Mouse (Mus musculus) forebrain, postnatal 0 days (tissue): ENCODE results near the gene Lpgat1. TPM values are rescaled to one million over a fixed set of nuclear protein-coding genes. Genes with fewer than 3 reads are reported as not detected.

Source experiments
- ATAC-seq: fragments of 200-750 bp; cut with Nextera tagmentation; 2 replicates; pipeline ENCODE4 v1.8.0; 2017; ENCODE audit warnings: mild to moderate bottlenecking, moderate library complexity
- DNase-seq: peaks from one replicate; pipeline ENCODE4 v3.0.0-alpha.2; 2015
- H3K27ac ChIP-seq: fragments of 300-500 bp; sonication (generic); 2 replicates; pipeline ENCODE4 v1.5.1; 2014; ENCODE audit warnings: low read depth, mild to moderate bottlenecking, antibody characterized with exemption, low read length, moderate library complexity, mixed read lengths
- H3K27me3 ChIP-seq: fragments of 300-500 bp; sonication (generic); 2 replicates; pipeline ENCODE4 v1.6.1; 2014; ENCODE audit warnings: mild to moderate bottlenecking, low read length, mixed read lengths; ENCODE audit not compliant: insufficient read depth
- H3K36me3 ChIP-seq: fragments of 300-500 bp; sonication (generic); 2 replicates; pipeline ENCODE4 v1.6.1; 2014; ENCODE audit warnings: mild to moderate bottlenecking, moderate library complexity; ENCODE audit not compliant: insufficient read depth
- H3K4me1 ChIP-seq: fragments of 300-500 bp; sonication (generic); 2 replicates; pipeline ENCODE4 v1.6.1; 2014; ENCODE audit warnings: antibody characterized with exemption; ENCODE audit not compliant: insufficient read depth
- H3K4me2 ChIP-seq: fragments of 300-500 bp; sonication (generic); 2 replicates; pipeline ENCODE4 v1.6.1; 2014; ENCODE audit warnings: low read depth, mild to moderate bottlenecking, moderate library complexity
- H3K4me3 ChIP-seq: fragments of 300-500 bp; sonication (generic); 2 replicates; pipeline ENCODE4 v1.5.1; 2014; ENCODE audit warnings: low read depth, low read length, mixed read lengths
- H3K9ac ChIP-seq: fragments of 300-500 bp; sonication (generic); 2 replicates; pipeline ENCODE4 v1.6.1; 2014; ENCODE audit warnings: mild to moderate bottlenecking
- H3K9me3 ChIP-seq: fragments of 300-500 bp; sonication (generic); 2 replicates; pipeline ENCODE4 v1.6.1; 2016; ENCODE audit warnings: low read length
- CTCF ChIP-seq: sonication (generic); IDR thresholded peaks from 2 replicates; pipeline ENCODE4 v1.5.1; 2016; ENCODE audit warnings: antibody characterized with exemption, control low read depth, low read depth
- WGBS: fragments of 180-500 bp; shearing (Covaris S2); extraction: QIAGEN DNeasy Blood & Tissue Kit; methylation state at CpG from one replicate; pipeline ENCODE4 v1.1.7; 2014; 5-methylcytosine and 5-hydroxymethylcytosine counted together
- polyA plus RNA-seq: library from polyadenylated mRNA; unstranded; fragments of >200 nt; fragmentation: Nextera tagmentation; extraction: Ambion mirVana; gene quantifications from 2 replicates; pipeline ENCODE4 v1.2.1, GENCODE M21; 2015
- total RNA-seq: library from RNA; depleted of rRNA; stranded (reverse); fragments of >200 nt; gene quantifications from 2 replicates; pipeline ENCODE4 v1.2.3, GENCODE M21; 2014; rRNA removed

Lpgat1 gene
- total RNA-seq (55.8 and 73.8 TPM in 2 replicates), polyA plus RNA-seq (30.1 and 46.6 TPM in 2 replicates)

GRCm38 (mm10) chr1:191717601-191718498 lies at the start of gene Lpgat1:
TSS of gene Lpgat1 (plus strand) at chr1:191717834.
- Histone ChIP-seq H3K4me3 (peak within 1 kb of the TSS; percentile 84), H3K4me2 (peak within 1 kb of the TSS; percentile 62), H3K4me1 (no peaks in the 10 kb centered on the region), H3K27me3 (no peaks in the 10 kb centered on the region), H3K27ac (peak within 1 kb of the TSS; percentile 94), H3K36me3 (no peaks in the 10 kb centered on the region), H3K9ac (peak within 1 kb of the TSS; percentile 94), H3K9me3 (no peaks in the 10 kb centered on the region)
- peak; percentile 68 for ATAC-seq
- under 1% methylated on average over 86 of the region's 113 CpGs for WGBS
- no peak for TF ChIP-seq CTCF
- DNase-seq, result peak; percentile 77

GRCm38 (mm10) chr1:191668030-191668429 lies 49.6 kb upstream of the Lpgat1 start:
- no peaks in the 10 kb centered on the region for H3K4me1 ChIP-seq
- no peaks in the 10 kb centered on the region for H3K27me3 ChIP-seq
- DNase-seq, result no peak
- no peak overlapping the region for H3K27ac ChIP-seq
- H3K4me3 ChIP-seq, result no peak overlapping the region
- no peak overlapping the region for H3K9ac ChIP-seq
- H3K9me3 ChIP-seq, result no peaks in the 10 kb centered on the region
- no peaks in the 10 kb centered on the region for H3K36me3 ChIP-seq
- 82% methylated on average over 9 of the region's 9 CpGs for WGBS
- no peak overlapping the region for H3K4me2 ChIP-seq
- no peak for TF ChIP-seq CTCF
- ATAC-seq, result no peak

GRCm38 (mm10) chr1:191674071-191674470 lies 43.6 kb upstream of the Lpgat1 start:
- H3K27me3 ChIP-seq, result no peaks in the 10 kb centered on the region
- H3K4me1 ChIP-seq, result no peaks in the 10 kb centered on the region
- TF ChIP-seq CTCF, result no peak
- WGBS, result 86% methylated on average over 5 of the region's 5 CpGs
- H3K36me3 ChIP-seq, result no peaks in the 10 kb centered on the region
- no peaks in the 10 kb centered on the region for H3K9me3 ChIP-seq
- no peak overlapping the region for H3K27ac ChIP-seq
- H3K4me2 ChIP-seq, result no peak overlapping the region
- DNase-seq, result no peak
- no peak overlapping the region for H3K4me3 ChIP-seq
- ATAC-seq, result no peak
- no peak overlapping the region for H3K9ac ChIP-seq

GRCm38 (mm10) chr1:191681633-191682032 lies 36.0 kb upstream of the Lpgat1 start:
- Histone ChIP-seq H3K9me3 (0 out of 2 replicates have a peak, but pooled peaks cover 5% of the 10 kb centered on the region), H3K4me1 (no peaks in the 10 kb centered on the region), H3K36me3 (no peaks in the 10 kb centered on the region), H3K27ac (no peak overlapping the region), H3K27me3 (no peaks in the 10 kb centered on the region), H3K4me2 (no peak overlapping the region), H3K4me3 (no peak overlapping the region), H3K9ac (no peak overlapping the region)
- ATAC-seq (no peak), DNase-seq (no peak)
- 80% methylated on average over 2 of the region's 2 CpGs for WGBS
- TF ChIP-seq CTCF, result no peak

GRCm38 (mm10) chr1:191687531-191687930 lies 30.1 kb upstream of the Lpgat1 start:
- no peak for TF ChIP-seq CTCF
- H3K27ac ChIP-seq, result no peak overlapping the region
- no peak for ATAC-seq
- H3K9me3 ChIP-seq, result 0 out of 2 replicates have a peak, but pooled peaks cover 5% of the 10 kb centered on the region
- no peaks in the 10 kb centered on the region for H3K36me3 ChIP-seq
- H3K27me3 ChIP-seq, result no peaks in the 10 kb centered on the region
- no peak overlapping the region for H3K4me3 ChIP-seq
- H3K4me2 ChIP-seq, result no peak overlapping the region
- H3K4me1 ChIP-seq, result no peaks in the 10 kb centered on the region
- WGBS, result 86% methylated on average over 7 of the region's 7 CpGs
- no peak overlapping the region for H3K9ac ChIP-seq
- no peak for DNase-seq

GRCm38 (mm10) chr1:191693231-191693630 lies 24.4 kb upstream of the Lpgat1 start:
- no peak for DNase-seq
- 56% methylated on average over 4 of the region's 4 CpGs for WGBS

GRCm38 (mm10) chr1:191698253-191698795 lies 19.3 kb upstream of the Lpgat1 start:
- no peaks in the 10 kb centered on the region for H3K9me3 ChIP-seq
- ATAC-seq, result no peak
- no peak overlapping the region for H3K4me2 ChIP-seq
- H3K27me3 ChIP-seq, result no peaks in the 10 kb centered on the region
- WGBS, result 35% methylated on average over 1 of the region's 1 CpGs
- no peaks in the 10 kb centered on the region for H3K36me3 ChIP-seq
- DNase-seq, result no peak
- no peak for TF ChIP-seq CTCF
- H3K4me1 ChIP-seq, result no peaks in the 10 kb centered on the region
- no peak overlapping the region for H3K27ac ChIP-seq
- no peak overlapping the region for H3K9ac ChIP-seq
- H3K4me3 ChIP-seq, result no peak overlapping the region

More at GRCm38 (mm10) chr1:191693231-191693630, 24.4 kb upstream of the Lpgat1 start:
- Histone ChIP-seq H3K27me3 (no peaks in the 10 kb centered on the region), H3K36me3 (no peaks in the 10 kb centered on the region), H3K4me1 (no peaks in the 10 kb centered on the region), H3K27ac (no peak overlapping the region), H3K4me2 (no peak overlapping the region), H3K9ac (no peak overlapping the region), H3K4me3 (no peak overlapping the region), H3K9me3 (no peaks in the 10 kb centered on the region)
- no peak for TF ChIP-seq CTCF
- no peak for ATAC-seq
